Mouse (Mus musculus): Measurements from ENCODE around the gene Ptpre.
A peak's percentile ranks its signal among the peaks of the same experiment; 100 is the strongest.

Gene Ptpre

GRCm38 (mm10) chr7:135580306-135581091, 43.2 kb downstream of the Ptpre start:
- no peak for DNase-seq

GRCm38 (mm10) chr7:135581128-135581527, 43.8 kb downstream of the Ptpre start:
- DNase-seq = no peak

GRCm38 (mm10) chr7:135585125-135585687, 47.9 kb downstream of the Ptpre start:
- no peak for DNase-seq

GRCm38 (mm10) chr7:135586402-135586801, 49.1 kb downstream of the Ptpre start:
- DNase-seq = no peak

- no peak for DNase-seq
These were observed 50.7 kb downstream of the Ptpre start for GRCm38 (mm10) chr7:135587821-135588575.

GRCm38 (mm10) chr7:135588620-135589309, 51.5 kb downstream of the Ptpre start:
- no peak for DNase-seq

- no peak for DNase-seq
These were observed 54.2 kb downstream of the Ptpre start for GRCm38 (mm10) chr7:135591461-135591860.

- DNase-seq = no peak
These were observed 56.0 kb downstream of the Ptpre start for GRCm38 (mm10) chr7:135593286-135593685.

GRCm38 (mm10) chr7:135593825-135594224, 56.5 kb downstream of the Ptpre start:
- no peak for DNase-seq

- no peak for DNase-seq
These were observed 57.4 kb downstream of the Ptpre start for GRCm38 (mm10) chr7:135594676-135595075.

- DNase-seq = no peak
These were observed 58.4 kb downstream of the Ptpre start for GRCm38 (mm10) chr7:135595640-135596174.

- no peak for DNase-seq
These were observed 59.7 kb downstream of the Ptpre start for GRCm38 (mm10) chr7:135597006-135597405.

- DNase-seq = no peak
These were observed 60.5 kb downstream of the Ptpre start for GRCm38 (mm10) chr7:135597604-135598289.

- no peak for DNase-seq
These were observed 61.1 kb downstream of the Ptpre start for GRCm38 (mm10) chr7:135598303-135598855.

GRCm38 (mm10) chr7:135600076-135600475, 62.8 kb downstream of the Ptpre start:
- DNase-seq = no peak

GRCm38 (mm10) chr7:135601607-135602006, 64.3 kb downstream of the Ptpre start:
- no peak for DNase-seq

- no peak for DNase-seq
These were observed 65.0 kb downstream of the Ptpre start for GRCm38 (mm10) chr7:135602265-135602664.

GRCm38 (mm10) chr7:135602881-135603523, 65.7 kb downstream of the Ptpre start:
- DNase-seq = peak; percentile 89

- DNase-seq = no peak
These were observed 67.9 kb downstream of the Ptpre start for GRCm38 (mm10) chr7:135605002-135605803.

GRCm38 (mm10) chr7:135605804-135606072, 68.5 kb downstream of the Ptpre start:
- no peak for DNase-seq

- no peak for DNase-seq
These were observed 70.9 kb downstream of the Ptpre start for GRCm38 (mm10) chr7:135608208-135608607.

All from retina, postnatal 1 day (tissue).